Mouse (Mus musculus): Measurements from ENCODE around the gene Cyp4a32. TPM values are rescaled to one million over a fixed set of nuclear protein-coding genes. Genes with fewer than 3 reads are reported as not detected.
"Not testable (repeated sequence)": the region's sequence is repeated elsewhere in the genome, so short reads cannot be mapped to it uniquely, and the experiment has no call there.

Gene Cyp4a32
- not detected in 2 replicates for polyA plus RNA-seq (2016; fragmentation: Nextera tagmentation; extraction: Ambion mirVana)

DNA sequence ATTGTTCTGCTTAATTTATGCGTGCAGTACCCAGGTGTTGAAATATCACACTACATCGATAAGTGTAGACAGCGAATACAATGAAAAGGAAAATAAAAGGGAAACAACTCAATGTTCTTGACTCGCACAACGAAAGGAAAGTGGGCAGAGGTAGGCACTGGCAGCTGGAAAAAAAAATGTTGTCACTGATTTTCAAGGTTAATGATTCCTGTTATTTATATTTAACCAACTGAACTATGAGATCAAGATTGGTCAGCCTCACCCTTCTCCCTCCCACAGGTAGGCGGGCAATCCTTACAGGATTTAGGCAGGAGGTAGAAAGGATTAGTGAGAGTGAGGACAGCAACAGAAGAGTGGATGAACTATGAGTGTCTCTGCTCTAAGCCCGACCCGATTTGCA lies at the start of gene Cyp4a32:
Cyp4a32 (plus strand) TSS at position 359 of the 400 bp plus-strand sequence.
- WGBS, result 93% methylated on average over 8 of the region's 8 CpGs
- not testable (repeated sequence) for H3K9me3 ChIP-seq; H3K4me3 ChIP-seq; H3K4me1 ChIP-seq; H3K27me3 ChIP-seq (ENCODE audit: poor library complexity, severe bottlenecking); H3K36me3 ChIP-seq (replicated peaks); DNase-seq (ENCODE audit: extremely low spot score, low spot score); H3K27ac ChIP-seq

DNA sequence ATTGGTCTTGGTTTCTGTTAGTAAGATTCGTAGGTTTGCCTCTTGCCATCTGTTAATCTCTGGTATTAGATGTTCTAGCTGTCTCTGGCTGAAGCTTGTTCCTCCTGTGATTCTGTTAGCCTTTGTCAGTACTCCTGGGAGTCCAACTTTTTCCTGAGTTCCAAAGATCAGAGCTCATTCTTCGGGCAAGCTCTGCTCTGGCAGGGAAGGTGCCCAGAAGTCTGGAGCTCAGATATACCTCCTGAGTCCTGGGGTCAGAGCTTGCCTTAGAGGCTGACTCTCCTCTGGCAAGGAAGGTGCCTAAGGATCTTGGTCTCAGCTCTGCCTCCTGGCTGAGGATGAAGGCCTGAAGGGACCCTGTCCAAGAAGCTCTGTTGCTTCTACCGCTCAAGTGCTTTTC lies 48.0 kb upstream of the Cyp4a32 start:
- DNase-seq (ENCODE audit: extremely low spot score, low spot score), result no peak
- no peaks in the 10 kb centered on the region for H3K4me1 ChIP-seq
- H3K36me3 ChIP-seq (replicated peaks), result no peaks in the 10 kb centered on the region
- WGBS, result 88% methylated on average over 3 of the region's 3 CpGs
- H3K27ac ChIP-seq, result no peak overlapping the region
- no peaks in the 10 kb centered on the region for H3K27me3 ChIP-seq (ENCODE audit: poor library complexity, severe bottlenecking)
- no peak overlapping the region for H3K4me3 ChIP-seq
- no peaks in the 10 kb centered on the region for H3K9me3 ChIP-seq

GRCm38 (mm10) chr4:115555513-115555912 lies 45.3 kb upstream of the Cyp4a32 start:
- 73% methylated on average over 2 of the region's 2 CpGs for WGBS
- no peaks in the 10 kb centered on the region for H3K9me3 ChIP-seq
- no peaks in the 10 kb centered on the region for H3K36me3 ChIP-seq (replicated peaks)
- DNase-seq (ENCODE audit: extremely low spot score, low spot score), result no peak
- H3K4me3 ChIP-seq, result no peak overlapping the region
- no peak overlapping the region for H3K27ac ChIP-seq
- H3K27me3 ChIP-seq (ENCODE audit: poor library complexity, severe bottlenecking), result no peaks in the 10 kb centered on the region
- no peaks in the 10 kb centered on the region for H3K4me1 ChIP-seq

DNA sequence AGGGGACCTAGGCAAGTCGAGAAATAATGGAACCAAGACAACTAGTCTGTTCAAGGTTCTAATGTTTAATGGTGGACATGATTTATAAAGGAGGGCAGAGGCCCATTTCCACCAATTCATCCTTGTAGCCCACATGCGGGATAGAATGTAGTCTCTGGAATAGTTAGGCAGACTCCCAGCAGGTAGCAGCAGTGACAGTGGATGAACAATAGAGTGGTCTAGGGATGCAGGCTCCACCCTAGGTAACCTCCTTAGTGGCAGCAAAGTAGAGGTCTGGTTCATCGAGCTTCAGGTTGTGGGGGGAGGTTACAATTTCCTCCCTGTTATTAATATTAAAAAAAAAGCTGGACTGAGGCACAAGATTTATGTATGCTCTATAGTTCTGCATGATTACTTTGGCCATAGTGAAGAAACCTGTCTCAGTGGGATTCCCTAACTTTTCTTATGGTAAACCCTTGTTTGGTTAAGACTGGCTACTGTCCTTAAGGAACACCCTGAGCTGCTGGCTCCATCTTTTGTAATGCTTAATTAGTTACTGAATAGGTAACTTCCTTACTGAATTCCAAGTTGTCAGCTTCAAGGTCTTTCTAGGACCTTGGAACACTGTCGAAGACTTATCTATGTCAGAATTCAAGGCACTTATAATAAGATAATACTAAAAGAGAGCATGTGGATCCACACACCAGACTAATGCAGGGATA lies 42.8 kb upstream of the Cyp4a32 start:
- Histone ChIP-seq H3K4me3 (no peak overlapping the region), H3K4me1 (no peaks in the 10 kb centered on the region), H3K27ac (no peak overlapping the region), H3K9me3 (no peaks in the 10 kb centered on the region), H3K36me3 (replicated peaks) (no peaks in the 10 kb centered on the region), H3K27me3 (ENCODE audit: poor library complexity, severe bottlenecking) (no peaks in the 10 kb centered on the region)
- no peak for DNase-seq (ENCODE audit: extremely low spot score, low spot score)
- 54% methylated on average over 4 of the region's 4 CpGs for WGBS

DNA sequence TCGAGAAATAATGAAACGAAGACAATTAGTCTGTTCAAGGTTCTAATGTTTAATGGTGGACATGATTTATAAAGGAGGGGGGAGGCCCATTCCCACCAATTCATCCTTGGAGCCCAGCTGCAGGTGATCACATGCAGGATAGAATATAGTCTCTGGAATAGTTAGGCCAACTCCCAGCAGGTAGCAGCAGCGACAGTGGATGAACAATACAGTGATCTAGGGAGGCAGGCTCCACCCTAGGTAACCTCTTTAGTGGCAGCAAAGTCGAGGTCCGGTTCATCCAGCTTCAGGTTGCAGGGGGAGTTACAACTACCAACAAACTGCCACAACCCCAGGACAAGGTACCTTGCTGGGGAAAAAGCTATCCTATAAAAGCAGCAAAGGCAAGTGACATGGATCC lies 39.5 kb upstream of the Cyp4a32 start:
- H3K4me3 ChIP-seq; H3K27me3 ChIP-seq (ENCODE audit: poor library complexity, severe bottlenecking); H3K36me3 ChIP-seq (replicated peaks); DNase-seq (ENCODE audit: extremely low spot score, low spot score); H3K9me3 ChIP-seq; H3K4me1 ChIP-seq; H3K27ac ChIP-seq: not testable (repeated sequence)
- WGBS, result 53% methylated on average over 5 of the region's 5 CpGs

DNA sequence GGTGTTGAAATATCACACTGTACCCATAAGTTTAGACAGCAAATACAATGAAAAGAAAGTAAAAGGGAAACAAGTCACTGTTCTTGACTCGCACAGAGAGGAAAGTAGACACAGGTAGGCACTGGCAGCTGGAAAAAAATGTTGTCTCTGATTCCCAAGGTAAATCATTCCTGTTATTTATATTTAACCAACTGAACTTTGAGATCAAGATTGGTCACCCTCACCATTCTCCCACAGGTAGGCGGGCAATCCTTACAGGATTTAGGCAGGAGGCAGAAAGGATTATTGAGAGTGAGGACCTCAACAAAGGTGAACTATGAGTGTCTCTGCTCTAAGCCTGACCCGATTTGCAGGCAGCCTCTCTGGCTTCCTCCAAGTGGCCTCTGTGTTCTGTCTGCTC lies 37.4 kb upstream of the Cyp4a32 start, which contains the start of gene Cyp4a31:
Cyp4a31 (plus strand) TSS at position 249 of the 400 bp plus-strand sequence.
- H3K27me3 ChIP-seq (ENCODE audit: poor library complexity, severe bottlenecking), result no peaks in the 10 kb centered on the region
- H3K27ac ChIP-seq, result no peak within 1 kb of the TSS
- WGBS, result 84% methylated on average over 3 of the region's 3 CpGs

GRCm38 (mm10) chr4:115564469-115565225 lies 36.1 kb upstream of the Cyp4a32 start:
- not testable (repeated sequence) for H3K27me3 ChIP-seq (ENCODE audit: poor library complexity, severe bottlenecking); H3K9me3 ChIP-seq; DNase-seq (ENCODE audit: extremely low spot score, low spot score); H3K4me1 ChIP-seq; H3K4me3 ChIP-seq; H3K27ac ChIP-seq; H3K36me3 ChIP-seq (replicated peaks)
- 86% methylated on average over 6 of the region's 6 CpGs for WGBS

More for the DNA sequence above, 37.4 kb upstream of the Cyp4a32 start, which contains the start of gene Cyp4a31:
- Histone ChIP-seq H3K9me3 (no peaks in the 10 kb centered on the region), H3K36me3 (replicated peaks) (no peaks in the 10 kb centered on the region), H3K4me3 (no peak within 1 kb of the TSS), H3K4me1 (no peaks in the 10 kb centered on the region)
- DNase-seq (ENCODE audit: extremely low spot score, low spot score), result no peak

DNA sequence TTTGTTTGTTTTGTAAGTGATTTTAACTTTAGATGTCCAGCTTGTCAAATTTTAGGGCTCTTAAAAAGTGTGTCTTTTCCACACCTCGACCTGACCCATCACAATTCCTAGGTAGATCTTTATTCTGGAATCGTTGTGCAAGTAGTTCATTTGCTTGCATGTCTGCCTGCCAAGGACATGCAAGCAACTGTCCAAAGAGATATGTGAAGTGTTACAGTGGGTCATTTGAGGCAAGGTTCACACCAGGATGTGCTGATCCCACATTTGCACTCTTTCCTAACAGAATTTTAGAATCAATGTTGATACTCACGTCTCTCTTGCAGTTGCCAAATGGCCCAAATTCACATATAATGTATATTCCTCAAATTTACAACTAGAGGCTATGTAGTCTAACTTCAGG lies 25.5 kb upstream of the Cyp4a32 start:
- 83% methylated on average over 3 of the region's 3 CpGs for WGBS
- no peaks in the 10 kb centered on the region for H3K4me1 ChIP-seq
- H3K27me3 ChIP-seq (ENCODE audit: poor library complexity, severe bottlenecking), result no peaks in the 10 kb centered on the region
- no peaks in the 10 kb centered on the region for H3K9me3 ChIP-seq
- no peak for DNase-seq (ENCODE audit: extremely low spot score, low spot score)
- H3K36me3 ChIP-seq (replicated peaks), result no peaks in the 10 kb centered on the region
- no peak overlapping the region for H3K27ac ChIP-seq
- no peak overlapping the region for H3K4me3 ChIP-seq

GRCm38 (mm10) chr4:115575776-115576175 lies 25.0 kb upstream of the Cyp4a32 start:
- no peak for DNase-seq (ENCODE audit: extremely low spot score, low spot score)
- Histone ChIP-seq H3K4me1 (no peaks in the 10 kb centered on the region), H3K27me3 (ENCODE audit: poor library complexity, severe bottlenecking) (no peaks in the 10 kb centered on the region), H3K27ac (no peak overlapping the region), H3K36me3 (replicated peaks) (no peaks in the 10 kb centered on the region), H3K9me3 (no peaks in the 10 kb centered on the region), H3K4me3 (no peak overlapping the region)
- 91% methylated on average over 2 of the region's 2 CpGs for WGBS

GRCm38 (mm10) chr4:115583036-115583435 lies 17.7 kb upstream of the Cyp4a32 start:
- no peaks in the 10 kb centered on the region for H3K9me3 ChIP-seq
- no peak overlapping the region for H3K4me3 ChIP-seq
- H3K27ac ChIP-seq, result no peak overlapping the region
- DNase-seq (ENCODE audit: extremely low spot score, low spot score), result no peak
- no peaks in the 10 kb centered on the region for H3K36me3 ChIP-seq (replicated peaks)
- H3K4me1 ChIP-seq, result no peaks in the 10 kb centered on the region
- H3K27me3 ChIP-seq (ENCODE audit: poor library complexity, severe bottlenecking), result no peaks in the 10 kb centered on the region

- Histone ChIP-seq H3K9me3 (no peaks in the 10 kb centered on the region), H3K36me3 (replicated peaks) (no peaks in the 10 kb centered on the region), H3K27ac (no peak overlapping the region), H3K4me3 (no peak overlapping the region), H3K27me3 (ENCODE audit: poor library complexity, severe bottlenecking) (no peaks in the 10 kb centered on the region), H3K4me1 (no peaks in the 10 kb centered on the region)
- DNase-seq (ENCODE audit: extremely low spot score, low spot score), result no peak
- 85% methylated on average over 1 of the region's 1 CpGs for WGBS
These were observed 4.4 kb upstream of the Cyp4a32 start for GRCm38 (mm10) chr4:115596357-115596756.

DNA sequence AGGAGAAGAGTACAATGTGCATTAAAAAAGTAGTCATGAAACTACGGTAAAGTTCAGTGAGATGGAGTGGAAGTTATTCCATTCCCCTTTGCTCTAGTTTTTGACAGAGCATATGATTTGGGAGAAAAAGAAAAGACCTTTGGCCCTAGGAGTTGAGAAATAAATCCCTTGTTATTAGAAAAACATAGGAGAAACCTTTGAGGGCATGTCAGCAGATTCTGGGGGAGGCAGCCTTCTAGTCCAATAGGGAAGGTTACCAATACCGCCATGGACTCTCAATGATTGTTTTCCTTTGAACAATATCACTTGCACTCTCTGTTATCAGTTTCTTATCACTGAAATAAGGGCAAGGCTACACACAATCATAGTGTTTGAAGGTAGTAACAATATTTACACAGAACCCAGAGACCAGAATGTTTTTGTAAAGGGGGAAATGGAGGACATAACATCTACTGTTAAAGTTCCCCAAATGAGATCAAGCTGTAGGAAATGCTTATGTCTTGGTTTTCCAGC lies 3.9 kb upstream of the Cyp4a32 start:
- H3K4me3 ChIP-seq, result no peak overlapping the region
- no peaks in the 10 kb centered on the region for H3K36me3 ChIP-seq (replicated peaks)
- H3K27me3 ChIP-seq (ENCODE audit: poor library complexity, severe bottlenecking), result no peaks in the 10 kb centered on the region
- WGBS, result 90% methylated on average over 2 of the region's 2 CpGs
- H3K27ac ChIP-seq, result no peak overlapping the region
- no peaks in the 10 kb centered on the region for H3K9me3 ChIP-seq
- no peaks in the 10 kb centered on the region for H3K4me1 ChIP-seq
- no peak for DNase-seq (ENCODE audit: extremely low spot score, low spot score)

- Histone ChIP-seq H3K4me3 (no peak overlapping the region), H3K36me3 (replicated peaks) (no peaks in the 10 kb centered on the region), H3K9me3 (no peaks in the 10 kb centered on the region), H3K4me1 (no peaks in the 10 kb centered on the region), H3K27ac (no peak overlapping the region), H3K27me3 (ENCODE audit: poor library complexity, severe bottlenecking) (no peaks in the 10 kb centered on the region)
- no peak for DNase-seq (ENCODE audit: extremely low spot score, low spot score)
These were observed 13.2 kb downstream of the Cyp4a32 start for GRCm38 (mm10) chr4:115614005-115614404.
